Mouse (Mus musculus): ENCODE measurements at regions not wholly inside any gene's neighbourhood (a gene's known extent, or its start where the extent isn't known, plus 50 kb on each side); places are given as distances from the start of the nearest gene placed in this dataset.

DNA sequence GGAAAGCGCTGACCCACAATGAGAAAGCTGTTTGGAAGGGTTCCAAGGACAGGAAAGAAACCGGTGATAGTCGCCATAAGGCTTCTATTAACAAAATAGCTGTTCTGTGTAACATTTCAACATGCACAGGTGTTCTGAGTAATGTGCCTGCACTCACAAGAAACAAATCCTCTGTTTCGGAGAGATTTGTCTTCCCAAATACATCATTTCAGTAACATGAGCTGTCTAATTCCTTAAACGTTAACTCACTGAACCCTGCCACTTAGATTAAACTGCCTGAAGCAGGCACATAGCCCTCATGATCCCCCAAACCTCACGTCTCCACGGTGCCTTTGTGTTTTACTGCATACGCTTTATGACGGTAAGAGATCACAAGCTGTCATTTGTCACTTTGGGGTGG is 178.4 kb downstream of the Xpnpep1 start:
- in situ Hi-C loops (cut with MboI; ENCODE audit: low pct_ligation_motif_present, low pct_unique_long_range_greater_than_20kb, low sequenced_read_pairs) (no loop called here), dilution Hi-C loops (cut with MboI; ENCODE audit: extremely low pct_ligation_motif_present, extremely low pct_unique_long_range_greater_than_20kb, low sequenced_read_pairs) (no loop called here)
- no peaks in the 10 kb centered on the region for H3K9me3 ChIP-seq (replicated peaks; ENCODE audit: low read length)
- no peak overlapping the region for H3K4me3 ChIP-seq (replicated peaks in 1 of 3; ENCODE audit: low read depth in 2 of 3, low read length in 2 of 3, poor library complexity in 1 of 3)
- H3K4me2 ChIP-seq (ENCODE audit: insufficient read depth, low read depth, poor library complexity, severe bottlenecking): no peak overlapping the region
- no peak for DNase-seq (ENCODE audit: extremely low read depth)
- H3K27me3 ChIP-seq (replicated peaks): no peaks in the 10 kb centered on the region
- H3K4me1 ChIP-seq (ENCODE audit: control insufficient read depth in 1 of 2, insufficient read depth in 2 of 2): no peaks in the 10 kb centered on the region
- no peaks in the 10 kb centered on the region for H3K36me3 ChIP-seq (replicated peaks in 1 of 2; ENCODE audit: control insufficient read depth in 1 of 2, insufficient read depth in 1 of 2, low read length in 1 of 2)
- TF ChIP-seq JUND (conservative IDR thresholded peaks at IDR 0.05; ENCODE audit: low read depth, low read length): no peak
- TF ChIP-seq SMC3 (IDR thresholded peaks at IDR 0.05; ENCODE audit: low read depth, low read length): no peak
- TF ChIP-seq USF2 (conservative IDR thresholded peaks at IDR 0.05; ENCODE audit: low read depth, low read length): no peak
- no peak for TF ChIP-seq E2F4 (IDR thresholded peaks at IDR 0.05; ENCODE audit: insufficient replicate concordance, low read depth, low read length)
- no peak for TF ChIP-seq ZC3H11A (IDR thresholded peaks at IDR 0.05; ENCODE audit: low read depth, low read length)
- no peaks in the 10 kb centered on the region for H3K79me2 ChIP-seq (replicated peaks; ENCODE audit: control insufficient read depth, extremely low read depth, insufficient read depth, poor library complexity, severe bottlenecking)
- no peak overlapping the region for H3K9ac ChIP-seq (ENCODE audit: insufficient read depth, low read depth)
- no peak overlapping the region for H3K27ac ChIP-seq (ENCODE audit: insufficient read depth, low read depth)

DNA sequence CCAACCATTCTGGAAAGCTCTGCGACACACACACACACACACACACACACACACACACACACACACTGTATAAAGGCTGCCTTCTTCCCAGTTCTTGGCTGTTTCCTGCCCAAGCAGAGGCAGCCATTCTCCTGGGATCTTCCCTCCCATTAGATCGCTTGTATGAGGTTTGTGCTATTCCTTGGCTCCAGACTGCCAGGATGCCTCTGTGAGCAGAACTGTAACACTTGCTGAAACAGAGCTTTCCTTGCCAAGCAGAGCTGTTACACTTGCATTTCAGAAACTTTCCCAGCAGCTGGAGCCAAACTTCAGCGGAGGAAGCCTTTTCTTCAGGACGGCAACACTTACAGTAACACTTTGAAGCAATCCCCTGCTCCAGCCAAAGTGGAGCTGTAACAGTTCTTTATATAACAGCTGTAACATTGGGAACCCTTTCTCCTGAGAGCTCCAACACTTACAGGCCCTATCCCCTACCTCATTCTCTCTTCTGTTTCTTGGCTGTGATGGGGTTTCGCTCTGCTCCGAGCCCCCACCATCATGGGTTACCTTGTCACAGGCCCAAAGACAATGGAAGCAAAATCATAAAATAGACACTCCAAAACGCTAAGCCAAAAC is 185.8 kb downstream of the Xpnpep1 start:
- Histone ChIP-seq H3K27me3 (replicated peaks) (no peaks in the 10 kb centered on the region), H3K9ac (ENCODE audit: insufficient read depth, low read depth) (no peak overlapping the region), H3K4me1 (ENCODE audit: control insufficient read depth in 1 of 2, insufficient read depth in 2 of 2) (no peaks in the 10 kb centered on the region), H3K9me3 (replicated peaks; ENCODE audit: low read length) (no peaks in the 10 kb centered on the region), H3K4me2 (ENCODE audit: insufficient read depth, low read depth, poor library complexity, severe bottlenecking) (no peak overlapping the region), H3K79me2 (replicated peaks; ENCODE audit: control insufficient read depth, extremely low read depth, insufficient read depth, poor library complexity, severe bottlenecking) (no peaks in the 10 kb centered on the region), H3K4me3 (replicated peaks in 1 of 3; ENCODE audit: low read depth in 2 of 3, low read length in 2 of 3, poor library complexity in 1 of 3) (no peak overlapping the region), H3K27ac (ENCODE audit: insufficient read depth, low read depth) (no peak overlapping the region), H3K36me3 (replicated peaks in 1 of 2; ENCODE audit: control insufficient read depth in 1 of 2, insufficient read depth in 1 of 2, low read length in 1 of 2) (no peaks in the 10 kb centered on the region)
- in situ Hi-C loops (cut with MboI; ENCODE audit: low pct_ligation_motif_present, low pct_unique_long_range_greater_than_20kb, low sequenced_read_pairs): no loop called here
- dilution Hi-C loops (cut with MboI; ENCODE audit: extremely low pct_ligation_motif_present, extremely low pct_unique_long_range_greater_than_20kb, low sequenced_read_pairs): no loop called here
- no peak for DNase-seq (ENCODE audit: extremely low read depth)
- TF ChIP-seq KAT2A (IDR thresholded peaks at IDR 0.05; ENCODE audit: insufficient replicate concordance, low read length) (no peak), ZKSCAN1 (IDR thresholded peaks at IDR 0.05; ENCODE audit: borderline replicate concordance, low read depth, low read length) (no peak), MXI1 (IDR thresholded peaks at IDR 0.05; ENCODE audit: low read depth, low read length) (no peak), JUN (IDR thresholded peaks at IDR 0.05; ENCODE audit: insufficient read depth, low read depth, low read length) (no peak), ELF1 (IDR thresholded peaks at IDR 0.05; ENCODE audit: low read depth, low read length) (no peak), RAD21 (IDR thresholded peaks at IDR 0.05; ENCODE audit: low read depth, low read length) (no peak), ETS1 (conservative IDR thresholded peaks at IDR 0.05; ENCODE audit: low read depth, low read length) (no peak), TBP (conservative IDR thresholded peaks at IDR 0.05; ENCODE audit: low read depth, low read length) (no peak), ZMIZ1 (IDR thresholded peaks at IDR 0.05; ENCODE audit: low read depth, low read length) (no peak), MAZ (IDR thresholded peaks at IDR 0.05; ENCODE audit: low read depth, low read length) (no peak), MAX (IDR thresholded peaks at IDR 0.05; ENCODE audit: low read length) (no peak), ZC3H11A (IDR thresholded peaks at IDR 0.05; ENCODE audit: low read depth, low read length) (no peak)
